16 mouse cellular contexts compared by ENCODE assay signal in the genomic region with DNA sequence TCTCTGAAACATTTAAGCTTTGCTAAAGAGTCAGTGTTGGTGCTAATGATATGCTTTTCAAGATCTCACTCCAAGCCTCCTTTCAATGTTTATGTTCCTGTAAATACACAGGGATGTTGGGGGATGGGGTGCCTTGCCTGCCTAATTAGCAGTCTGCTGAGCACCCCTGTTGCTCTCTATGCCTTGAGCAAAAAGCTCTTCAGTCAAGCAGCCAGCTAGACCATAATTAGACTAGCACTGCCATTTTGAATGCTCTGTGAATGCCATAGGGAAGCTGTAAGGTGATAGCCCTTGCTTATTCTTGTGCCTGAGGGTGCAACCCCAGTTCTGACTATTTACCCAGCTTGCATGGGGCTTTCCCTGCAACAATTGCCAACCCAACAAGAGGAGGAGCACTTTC.
DNase-seq lines count a peak whose midpoint lies in the region; ATAC-seq and TF ChIP-seq lines count a peak whose summit lies in the region.
"Had no signal": no experiment of that assay in that cellular context is flagged by ENCODE, and none has a peak within 500 bp of the region (broad histone marks: within the 10 kb centered on the region; RNA-seq: fewer than 3 reads in every experiment).

No protein-coding gene starts in this region.

- H3K36me3 ChIP-seq in hindbrain, embryonic 13.5 days: no peaks in the 10 kb centered on the region
- no peaks in the 10 kb centered on the region for H3K36me3 ChIP-seq in hindbrain, embryonic 11.5 days (ENCODE audit: control insufficient read depth, insufficient read depth, low read length)
- no peaks in the 10 kb centered on the region for H3K36me3 ChIP-seq in forebrain, embryonic 15.5 days
- no peaks in the 10 kb centered on the region for H3K36me3 ChIP-seq in midbrain, embryonic 14.5 days (ENCODE audit: control insufficient read depth, insufficient read depth, low read length)
- no peaks in the 10 kb centered on the region for H3K36me3 ChIP-seq in intestine, embryonic 15.5 days
- H3K36me3 ChIP-seq: limb, embryonic 12.5 days had no signal

- H3K27ac ChIP-seq in hindbrain, embryonic 13.5 days: no peak overlapping the region; the same call in 1 of the 2 replicates
- no peak overlapping the region for H3K27ac ChIP-seq in hindbrain, embryonic 11.5 days (ENCODE audit: low read depth, low read length)
- no peak overlapping the region for H3K27ac ChIP-seq in forebrain, embryonic 15.5 days (replicated peaks)
- H3K27ac ChIP-seq in midbrain, embryonic 14.5 days (replicated peaks; ENCODE audit: low read depth, low read length): 0 out of 2 replicates have a peak overlapping the region, but pooled peaks have one; percentile 8
- no peak overlapping the region for H3K27ac ChIP-seq in intestine, embryonic 15.5 days
- H3K27ac ChIP-seq: limb, embryonic 12.5 days; liver, embryonic 14.5 days had no signal

- TF ChIP-seq POLR2A in brain, embryonic 14.5 days (IDR thresholded peaks at IDR 0.05; ENCODE audit: borderline replicate concordance, extremely low read depth, insufficient read depth, insufficient read length, poor library complexity, severe bottlenecking): no peak

- no peak overlapping the region for H3K4me3 ChIP-seq in hindbrain, embryonic 13.5 days
- H3K4me3 ChIP-seq in hindbrain, embryonic 11.5 days (ENCODE audit: low read depth, low read length): no peak overlapping the region
- H3K4me3 ChIP-seq in forebrain, embryonic 15.5 days: no peak overlapping the region
- no peak overlapping the region for H3K4me3 ChIP-seq in midbrain, embryonic 14.5 days (replicated peaks; ENCODE audit: low read depth, low read length)
- no peak overlapping the region for H3K4me3 ChIP-seq in intestine, embryonic 15.5 days (replicated peaks)
- H3K4me3 ChIP-seq: erythroblast, embryonic 14.5 days; limb, embryonic 12.5 days had no signal

- TF ChIP-seq CTCF in brain, embryonic 14.5 days (IDR thresholded peaks at IDR 0.05; ENCODE audit: borderline replicate concordance, extremely low read depth, insufficient read depth, insufficient read length): no peak

- peak; percentile 68 for ATAC-seq in hindbrain, embryonic 13.5 days (ENCODE audit: low FRiP score)
- no peak for ATAC-seq in hindbrain, embryonic 11.5 days (ENCODE audit: low FRiP score)
- ATAC-seq in forebrain, embryonic 15.5 days (replicated peaks): peak; percentile 85
- peak; percentile 71 for ATAC-seq in midbrain, embryonic 14.5 days (ENCODE audit: low FRiP score, low TSS enrichment)
- no peak for ATAC-seq in intestine, embryonic 15.5 days

- no peak overlapping the region for H3K4me2 ChIP-seq in hindbrain, embryonic 13.5 days
- no peak overlapping the region for H3K4me2 ChIP-seq in hindbrain, embryonic 11.5 days (replicated peaks; ENCODE audit: low read depth, low read length)
- no peak overlapping the region for H3K4me2 ChIP-seq in forebrain, embryonic 15.5 days (replicated peaks)
- no peak overlapping the region for H3K4me2 ChIP-seq in midbrain, embryonic 14.5 days (ENCODE audit: low read length)
- no peak overlapping the region for H3K4me2 ChIP-seq in intestine, embryonic 15.5 days (replicated peaks)
- H3K4me2 ChIP-seq: limb, embryonic 12.5 days had no signal

- peaks cover 7% of the 10 kb centered on the region for H3K4me1 ChIP-seq in hindbrain, embryonic 13.5 days (replicated peaks)
- no peaks in the 10 kb centered on the region for H3K4me1 ChIP-seq in hindbrain, embryonic 11.5 days (replicated peaks; ENCODE audit: control insufficient read depth, insufficient read depth, low read length)
- H3K4me1 ChIP-seq in forebrain, embryonic 15.5 days: peaks cover 12% of the 10 kb centered on the region
- H3K4me1 ChIP-seq in midbrain, embryonic 14.5 days (ENCODE audit: control insufficient read depth, insufficient read depth, low read length): 0 out of 2 replicates have a peak, but pooled peaks cover 5% of the 10 kb centered on the region
- H3K4me1 ChIP-seq in intestine, embryonic 15.5 days (replicated peaks): no peaks in the 10 kb centered on the region

- no peaks in the 10 kb centered on the region for H3K27me3 ChIP-seq in hindbrain, embryonic 13.5 days
- H3K27me3 ChIP-seq in hindbrain, embryonic 11.5 days (ENCODE audit: control insufficient read depth, insufficient read depth, low read length): no peaks in the 10 kb centered on the region
- no peaks in the 10 kb centered on the region for H3K27me3 ChIP-seq in forebrain, embryonic 15.5 days
- H3K27me3 ChIP-seq in midbrain, embryonic 14.5 days (ENCODE audit: control insufficient read depth, insufficient read depth, low read length): no peaks in the 10 kb centered on the region
- H3K27me3 ChIP-seq in intestine, embryonic 15.5 days (replicated peaks): no peaks in the 10 kb centered on the region
- H3K27me3 ChIP-seq: limb, embryonic 12.5 days had no signal

- H3K9me3 ChIP-seq in hindbrain, embryonic 13.5 days: no peaks in the 10 kb centered on the region
- no peaks in the 10 kb centered on the region for H3K9me3 ChIP-seq in hindbrain, embryonic 11.5 days (ENCODE audit: control insufficient read depth, low read length)
- H3K9me3 ChIP-seq in forebrain, embryonic 15.5 days: no peaks in the 10 kb centered on the region
- no peaks in the 10 kb centered on the region for H3K9me3 ChIP-seq in midbrain, embryonic 14.5 days (ENCODE audit: control insufficient read depth, low read length)
- no peaks in the 10 kb centered on the region for H3K9me3 ChIP-seq in intestine, embryonic 15.5 days
- H3K9me3 ChIP-seq: limb, embryonic 12.5 days had no signal

- DNase-seq in hindbrain, embryonic 11.5 days (ENCODE audit: low spot score): no peak
- peak; percentile 90 for DNase-seq in brain, embryonic 14.5 days (ENCODE audit: low read depth)
- peak; percentile 71 for DNase-seq in midbrain, embryonic 14.5 days
- no peak for DNase-seq in heart, adult 8-10 months (ENCODE audit: low spot score)
- no peak for DNase-seq in gastrocnemius, postnatal 25 days
- DNase-seq: B cell, adult 2 months; cerebellum, adult 18-20 months; heart, adult 18-20 months; kidney, adult 9 months; right cerebral cortex, postnatal 25 days had no signal

- H3K9ac ChIP-seq in hindbrain, embryonic 13.5 days: no peak overlapping the region
- no peak overlapping the region for H3K9ac ChIP-seq in hindbrain, embryonic 11.5 days (ENCODE audit: low read depth, low read length)
- H3K9ac ChIP-seq in forebrain, embryonic 15.5 days (replicated peaks): no peak overlapping the region
- no peak overlapping the region for H3K9ac ChIP-seq in midbrain, embryonic 14.5 days (replicated peaks; ENCODE audit: low read length)
- H3K9ac ChIP-seq in intestine, embryonic 15.5 days: no peak overlapping the region
- H3K9ac ChIP-seq: limb, embryonic 12.5 days; liver, embryonic 14.5 days had no signal

Comparison
In these comparisons a context has a peak if more than half of its experiments do, and no peak if none do; other contexts are left out.
1. ATAC-seq: peak in hindbrain, embryonic 13.5 days (single experiment), forebrain, embryonic 15.5 days (single experiment) and midbrain, embryonic 14.5 days (single experiment); none in hindbrain, embryonic 11.5 days (single experiment) and intestine, embryonic 15.5 days (single experiment).
2. DNase-seq: peak in brain, embryonic 14.5 days (single experiment) and midbrain, embryonic 14.5 days (single experiment); none in hindbrain, embryonic 11.5 days (single experiment), heart, adult 8-10 months (single experiment) and gastrocnemius, postnatal 25 days (single experiment).